Mouse (Mus musculus): ENCODE data around the gene Tnfrsf13c.

- TF ChIP-seq POLR2A (IDR thresholded peaks at IDR 0.05; ENCODE audit: extremely low read depth, insufficient read depth, low read length) (no peak), CTCF (IDR thresholded peaks at IDR 0.05; ENCODE audit: low read depth, low read length) (no peak)
Measured at GRCm38 (mm10) chr15:82247131-82247776, 23.1 kb upstream of the Tnfrsf13c start.
